In genomic region chr2:33835038-33835437, GRCm38 (mm10) we compare ENCODE assay signal across 26 mouse cellular contexts.
"Had no signal": no experiment of that assay in that cellular context is flagged by ENCODE, and none has a peak within 500 bp of the region (broad histone marks: within the 10 kb centered on the region; RNA-seq: fewer than 3 reads in every experiment).

No protein-coding gene starts in this region.

- H3K4me3 ChIP-seq: gastrocnemius, adult 2 months; heart, adult 2 months; heart, embryonic 13.5 days; heart, embryonic 15.5 days; hindbrain, embryonic 13.5 days; hindbrain, embryonic 15.5 days; kidney, embryonic 15.5 days; limb, embryonic 12.5 days had no signal

- DNase-seq: gastrocnemius, adult 2 months; gastrocnemius, postnatal 14 days; gastrocnemius, postnatal 36 days; heart, adult 11 months; heart, adult 2 months; heart, postnatal 14 days; heart, postnatal 36 days; kidney, adult 11 months; kidney, adult 2 months; kidney, adult 9 months; kidney, postnatal 14 days; kidney, postnatal 36 days; layer of hippocampus, adult 9-11 months; layer of hippocampus, postnatal 36 days; left cerebral cortex, postnatal 4 days; liver had no signal

- H3K27ac ChIP-seq: gastrocnemius, adult 2 months; heart, adult 2 months; heart, embryonic 13.5 days; heart, embryonic 15.5 days; hindbrain, embryonic 13.5 days; hindbrain, embryonic 15.5 days; hindbrain, postnatal 0 days; kidney, embryonic 15.5 days; kidney, postnatal 0 days had no signal

- H3K4me2 ChIP-seq: heart, embryonic 11.5 days; heart, embryonic 13.5 days; heart, embryonic 15.5 days; hindbrain, embryonic 13.5 days; hindbrain, embryonic 15.5 days; kidney, embryonic 15.5 days; limb, embryonic 12.5 days had no signal

- ATAC-seq: hindbrain, postnatal 0 days; intestine, embryonic 16.5 days had no signal

- H3K9ac ChIP-seq: heart, embryonic 13.5 days; heart, embryonic 15.5 days; hindbrain, embryonic 13.5 days; hindbrain, embryonic 15.5 days; kidney, embryonic 15.5 days; limb, embryonic 12.5 days had no signal

- H3K27me3 ChIP-seq: hindbrain, embryonic 13.5 days; hindbrain, embryonic 15.5 days; kidney, embryonic 15.5 days; limb, embryonic 12.5 days had no signal

- H3K9me3 ChIP-seq: heart, embryonic 13.5 days; heart, embryonic 15.5 days; hindbrain, embryonic 13.5 days; hindbrain, embryonic 15.5 days; kidney, embryonic 15.5 days; limb, embryonic 12.5 days had no signal
